Mouse (Mus musculus): ENCODE data around the gene Rp2. TPM values are rescaled to one million over a fixed set of nuclear protein-coding genes. Genes with fewer than 3 reads are reported as not detected.

Rp2 gene
- polyA plus RNA-seq, 3 experiments from 2014 or later, result 7.2 to 16.9 (median 9.9) TPM

GRCm38 (mm10) chrX:20425140-20425838 is 61.0 kb downstream of the Rp2 start, which contains the start of gene Jade3:
Gene Jade3, plus strand, starts transcription at chrX:20425688.
- ATAC-seq, result peak; percentile 79

GRCm38 (mm10) chrX:20425839-20426449 is 61.7 kb downstream of the Rp2 start:
- ATAC-seq, result peak; percentile 5

Other genes starting within 250 kb of the Rp2 start
- 1 to 10 TPM; 5.9 to 7.0 (median 6.2) TPM for gene Slc9a7, start 72.7 kb upstream of the Rp2 start, polyA plus RNA-seq (2017; shearing (Covaris generic))
- 1 to 10 TPM; 1.1 to 1.6 (median 1.4) TPM for gene Jade3, start 61.2 kb downstream of the Rp2 start, polyA plus RNA-seq (2017; shearing (Covaris generic))
- not detected for gene Rgn, start 185.3 kb downstream of the Rp2 start, polyA plus RNA-seq (2017; shearing (Covaris generic))